Mouse (Mus musculus): ENCODE results near the gene Gm20824. TPM values are rescaled to one million over a fixed set of nuclear protein-coding genes. Genes with fewer than 3 reads are reported as not detected.
"Not testable (repeated sequence)": the region's sequence is repeated elsewhere in the genome, so short reads cannot be mapped to it uniquely, and the experiment has no call there.

Gm20824 gene
- polyA plus RNA-seq (2015; fragmentation: Nextera tagmentation; extraction: Ambion mirVana) = not detected in 2 replicates

DNA sequence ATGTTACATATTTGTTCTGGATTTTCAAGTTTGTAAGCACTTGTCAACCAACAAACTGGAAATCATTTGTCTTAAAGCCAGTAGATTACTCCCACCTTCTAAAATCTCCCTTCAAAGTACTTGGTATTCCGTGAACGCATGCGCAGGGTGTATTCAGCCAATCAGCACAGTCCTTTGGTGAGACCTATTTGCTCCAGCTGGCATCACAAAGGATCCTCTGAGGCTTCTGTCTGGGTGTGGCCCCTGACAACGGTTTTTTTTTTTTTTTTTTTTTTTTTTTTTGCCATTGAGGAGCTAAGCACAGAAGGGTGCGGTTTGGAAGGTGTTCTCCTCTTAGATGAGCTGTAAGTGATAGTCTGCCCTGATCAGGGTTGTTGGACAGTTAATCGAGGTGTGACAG is at the start of gene Gm20824:
Gene Gm20824 (plus strand): TSS at position 301 of the 400 bp plus-strand sequence.
- DNase-seq (ENCODE audit: low spot score) = not testable (repeated sequence)

Other genes with a start within 250 kb of the Gm20824 start
- gene Gm20825, start 186.4 kb upstream of the Gm20824 start, polyA plus RNA-seq (2015; fragmentation: Nextera tagmentation; extraction: Ambion mirVana) = not detected in 2 replicates

Data from thymus, postnatal 0 days (tissue).